Mouse (Mus musculus) adrenal gland (tissue): ENCODE measurements around the gene Rpl5.

Source experiments
- intact Hi-C: fragments of 180-260 bp; cut with DNase I; formaldehyde crosslinking; loops from one replicate; pipeline ENCODE4 v1.15.1; 2025
- long read RNA-seq, 2 experiments: library from polyadenylated mRNA; unstranded; transcript quantifications; one replicate each; pipeline ENCODE4 v2.0.0; 2020; ENCODE audit warnings: borderline replicate concordance in 1 of 2; ENCODE audit not compliant: insufficient replicate concordance in 1 of 2

Gene Rpl5
- long read RNA-seq, experiment 1, transcript Rpl5-201 (8 exons, 2,045 nt), result major isoform, 176 of 334 reads
- long read RNA-seq, experiment 1, transcript Rpl5-204 (3 exons, 1,024 nt), result minor isoform, 140 of 334 reads
- long read RNA-seq, experiment 1, partial matches to known transcripts, result 12 of 334 reads
- long read RNA-seq, experiment 1, other reads (novel, unspliced or antisense), result 6 of 334 reads
- long read RNA-seq, experiment 2, transcript Rpl5-201 (8 exons, 2,045 nt), result major isoform, 196 of 277 reads
- long read RNA-seq, experiment 2, transcript Rpl5-204 (3 exons, 1,024 nt), result minor isoform, 68 of 277 reads
- long read RNA-seq, experiment 2, partial matches to known transcripts, result 6 of 277 reads
- long read RNA-seq, experiment 2, other reads (novel, unspliced or antisense), result 7 of 277 reads

- intact Hi-C loops, result no loop called here
These were observed at the start of gene Rpl5 for GRCm38 (mm10) chr5:107900206-107901013. Gene Rpl5, plus strand, starts transcription at chr5:107900502.

DNA sequence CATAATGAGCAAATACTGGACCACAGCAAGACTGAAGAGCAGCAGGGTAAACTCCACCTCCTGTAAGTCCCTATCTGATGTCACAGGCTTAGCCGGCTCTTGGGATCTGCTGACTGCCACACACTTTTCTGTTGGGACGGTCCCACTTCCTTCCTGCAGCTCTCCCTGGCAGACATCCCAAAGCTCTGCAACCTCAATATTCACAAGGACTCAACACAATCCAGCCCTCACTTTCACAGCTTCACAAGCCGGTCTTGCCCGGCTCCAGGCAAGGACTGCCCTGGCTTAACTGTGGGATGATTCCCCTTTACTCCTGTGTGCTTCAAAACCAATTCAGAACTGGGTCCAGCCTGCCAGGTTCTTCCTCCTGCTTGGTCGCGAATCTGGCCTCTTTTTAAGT lies 46.5 kb upstream of the Rpl5 start:
- intact Hi-C loops, result no loop called here

GRCm38 (mm10) chr5:107854556-107854955 lies 45.7 kb upstream of the Rpl5 start:
- intact Hi-C loops, result no loop called here

GRCm38 (mm10) chr5:107855546-107855945 lies 44.8 kb upstream of the Rpl5 start:
- intact Hi-C loops, result loop anchor here (5.0 kb wide), 1 partner anchor 37 kb away; no protein-coding TSS in a partner anchor

GRCm38 (mm10) chr5:107858963-107859362 lies 41.3 kb upstream of the Rpl5 start:
- intact Hi-C loops, result loop anchor here (5.0 kb wide), 1 partner anchor 33 kb away; no protein-coding TSS in a partner anchor

DNA sequence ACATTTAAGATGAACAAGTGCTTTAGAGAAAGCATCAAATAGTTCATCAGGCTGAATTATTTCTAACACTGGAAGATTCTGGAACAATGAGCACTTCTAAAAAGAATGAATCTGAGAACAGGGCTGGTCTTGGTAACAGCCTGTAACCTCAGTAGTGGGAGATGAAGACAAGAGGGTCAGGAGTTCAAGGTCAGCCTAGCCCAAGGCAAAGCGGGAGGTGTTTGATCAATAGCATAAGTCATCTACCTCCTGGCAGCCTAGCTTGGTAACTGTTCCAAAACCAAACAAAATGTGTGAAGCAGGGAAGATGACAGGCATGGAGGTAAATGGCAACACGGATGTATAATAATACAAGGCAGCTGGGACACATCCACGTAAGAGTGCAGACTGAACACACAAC lies 36.3 kb upstream of the Rpl5 start:
- intact Hi-C loops, result loop anchor here (10.0 kb wide), 1 partner anchor 249 kb away; no protein-coding TSS in a partner anchor

DNA sequence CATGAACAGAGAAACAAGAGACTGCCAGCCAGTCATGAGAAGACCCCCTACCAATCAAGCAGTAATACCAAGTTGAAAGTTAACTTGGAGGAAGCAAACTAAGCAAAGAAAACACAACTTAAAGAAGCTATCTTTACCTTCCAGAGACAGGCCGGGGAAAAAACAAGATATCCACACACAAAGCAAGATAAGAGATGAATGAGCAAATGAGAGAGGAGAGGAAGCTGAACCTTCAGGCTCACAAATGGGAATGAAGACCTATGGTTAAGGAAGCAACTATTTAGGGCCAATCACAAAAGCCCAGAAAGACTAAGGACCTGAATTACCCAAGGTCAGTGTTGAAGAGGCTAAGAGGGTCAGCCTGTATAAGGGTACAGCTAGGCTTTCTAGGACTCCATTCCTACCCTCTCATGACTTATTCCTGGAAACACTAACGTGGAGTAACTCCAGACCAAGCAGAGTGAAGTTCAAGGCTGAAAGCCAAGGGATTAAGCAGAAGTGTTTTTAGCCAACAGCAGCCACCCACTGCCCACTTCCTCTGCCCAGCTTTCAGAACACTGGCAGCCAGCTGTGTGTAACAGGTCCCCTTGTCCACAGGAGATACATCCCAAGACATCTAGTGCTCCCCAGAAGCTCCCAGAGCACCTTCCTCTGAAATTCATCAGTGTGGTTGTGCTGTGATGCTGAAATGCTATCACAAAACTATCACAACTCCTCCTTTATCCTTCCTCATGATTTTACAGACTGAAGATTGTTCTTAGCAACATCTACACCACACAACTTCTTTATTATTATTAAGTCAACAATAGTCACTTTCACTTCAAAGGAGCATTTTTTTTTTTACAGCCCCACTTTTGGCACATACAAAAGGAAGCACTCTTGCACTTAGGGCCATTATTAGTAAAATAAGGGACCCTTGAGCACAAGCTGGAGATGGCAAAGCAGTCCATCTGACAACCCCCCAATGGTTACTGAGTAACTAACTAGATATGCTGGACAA lies 33.9 kb upstream of the Rpl5 start:
- intact Hi-C loops, result loop anchor here (10.0 kb wide), 1 partner anchor 252 kb away; no protein-coding TSS in a partner anchor

- intact Hi-C loops, result loop anchor here (10.0 kb wide), 1 partner anchor 253 kb away; no protein-coding TSS in a partner anchor
These were observed 32.1 kb upstream of the Rpl5 start for GRCm38 (mm10) chr5:107867970-107868904.

DNA sequence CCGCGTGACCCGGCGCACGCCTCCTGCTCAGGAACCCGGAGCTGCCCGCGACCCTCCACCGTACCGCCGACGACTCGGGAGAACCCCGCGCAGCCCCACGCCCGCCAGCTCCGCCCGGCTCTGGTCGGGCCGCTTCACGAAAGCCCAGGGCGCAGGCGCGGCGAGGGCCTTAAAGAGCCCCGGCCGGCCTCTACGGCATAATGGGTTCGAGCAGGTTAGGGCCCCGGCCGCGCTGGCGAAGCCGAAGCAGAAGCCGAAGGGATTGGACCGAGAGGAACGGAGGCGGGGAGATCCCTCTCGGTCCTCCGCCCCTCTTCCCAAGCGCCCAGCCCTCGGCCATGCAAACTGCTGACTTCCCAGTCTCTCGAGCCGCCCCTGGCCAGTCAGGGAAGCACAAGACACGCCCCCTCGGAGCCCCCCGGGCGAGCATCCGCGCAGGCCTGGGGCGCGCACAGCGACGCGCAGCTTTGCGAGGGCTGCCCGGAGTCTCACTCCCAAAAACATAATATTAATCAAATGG lies 31.3 kb upstream of the Rpl5 start:
- intact Hi-C loops, result loop anchor here (10.0 kb wide), 1 partner anchor 254 kb away; no protein-coding TSS in a partner anchor

- intact Hi-C loops, result loop anchor here (10.0 kb wide), 1 partner anchor 255 kb away; no protein-coding TSS in a partner anchor
These were observed 30.6 kb upstream of the Rpl5 start for GRCm38 (mm10) chr5:107869701-107870100.

GRCm38 (mm10) chr5:107873330-107873729 lies 27.0 kb upstream of the Rpl5 start:
- intact Hi-C loops, result no loop called here

DNA sequence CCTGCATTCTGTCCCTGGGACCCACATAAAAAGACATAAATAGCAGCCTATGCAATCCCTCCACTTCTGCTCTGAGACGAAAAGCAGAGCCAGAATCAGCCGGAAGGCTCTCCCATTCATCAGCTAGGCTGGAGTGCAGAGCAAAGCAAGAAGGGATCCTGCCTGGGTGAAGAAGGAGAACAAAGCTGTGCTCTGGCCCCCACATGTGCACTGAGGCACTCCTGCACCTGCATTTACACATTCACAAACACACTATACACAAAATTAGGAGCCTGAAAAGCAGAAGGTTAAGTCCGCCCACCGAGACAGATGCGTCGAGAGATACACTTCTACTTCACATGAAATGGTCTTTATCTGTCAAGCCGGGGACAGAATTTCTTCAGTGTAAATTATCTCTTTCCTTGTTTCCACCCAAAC lies 26.4 kb upstream of the Rpl5 start:
- intact Hi-C loops, result no loop called here

DNA sequence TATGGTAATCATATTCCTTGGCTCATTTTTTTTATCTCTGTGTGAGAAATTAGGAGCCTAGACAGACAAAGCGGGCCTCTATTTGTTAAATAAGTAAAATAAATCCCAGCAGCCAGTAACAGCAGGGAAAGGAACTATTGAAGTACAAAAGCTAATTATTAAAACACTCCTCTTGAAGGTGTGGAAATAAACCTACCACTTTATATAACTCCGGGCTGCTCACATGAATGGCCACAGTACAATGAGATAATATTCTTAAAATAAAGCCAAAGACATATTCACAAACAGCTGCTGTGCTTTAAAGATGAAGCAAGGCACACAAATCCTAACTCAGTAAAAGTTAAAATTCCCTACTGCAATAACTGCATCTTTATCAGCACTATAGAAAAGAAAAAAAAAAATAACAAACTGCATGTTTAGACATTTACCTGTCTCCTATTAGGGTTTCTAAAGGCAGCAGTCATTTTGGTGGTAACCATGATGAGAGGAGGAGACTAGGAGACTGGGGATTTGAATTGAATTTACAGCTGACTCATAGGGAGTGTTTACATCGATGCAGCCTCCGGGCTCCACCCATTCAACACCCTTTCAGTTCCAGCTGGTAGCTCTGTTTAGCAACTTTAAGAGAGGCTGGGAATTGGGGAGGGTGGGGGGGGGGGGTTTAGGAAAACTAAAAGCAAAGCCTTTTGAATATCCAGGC lies 25.6 kb upstream of the Rpl5 start, which contains the start of gene Evi5:
Gene Evi5, minus strand, starts transcription at position 547 of the 700 bp plus-strand sequence.
- intact Hi-C loops, result no loop called here

GRCm38 (mm10) chr5:107875261-107875611 lies 25.1 kb upstream of the Rpl5 start:
- intact Hi-C loops, result no loop called here

DNA sequence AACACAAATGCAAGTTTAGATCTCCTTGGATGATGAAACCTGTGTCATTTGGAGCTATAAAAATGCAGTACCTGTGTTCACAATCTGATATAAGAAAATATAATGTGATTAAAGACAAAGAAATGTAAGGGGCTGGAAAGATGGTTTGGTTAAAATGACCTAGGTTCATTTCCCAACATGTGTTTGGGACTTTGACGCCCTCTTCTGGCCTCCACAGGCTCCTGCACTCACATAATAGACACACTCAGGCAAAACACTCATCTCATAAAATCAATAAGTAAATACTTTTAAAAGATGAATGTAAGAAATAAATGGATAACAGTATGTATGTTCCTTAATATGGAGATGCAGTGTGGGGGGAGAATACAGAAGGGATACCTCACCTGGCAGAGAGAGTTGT lies 23.2 kb upstream of the Rpl5 start:
- intact Hi-C loops, result no loop called here

GRCm38 (mm10) chr5:107880710-107881109 lies 19.6 kb upstream of the Rpl5 start:
- intact Hi-C loops, result no loop called here

DNA sequence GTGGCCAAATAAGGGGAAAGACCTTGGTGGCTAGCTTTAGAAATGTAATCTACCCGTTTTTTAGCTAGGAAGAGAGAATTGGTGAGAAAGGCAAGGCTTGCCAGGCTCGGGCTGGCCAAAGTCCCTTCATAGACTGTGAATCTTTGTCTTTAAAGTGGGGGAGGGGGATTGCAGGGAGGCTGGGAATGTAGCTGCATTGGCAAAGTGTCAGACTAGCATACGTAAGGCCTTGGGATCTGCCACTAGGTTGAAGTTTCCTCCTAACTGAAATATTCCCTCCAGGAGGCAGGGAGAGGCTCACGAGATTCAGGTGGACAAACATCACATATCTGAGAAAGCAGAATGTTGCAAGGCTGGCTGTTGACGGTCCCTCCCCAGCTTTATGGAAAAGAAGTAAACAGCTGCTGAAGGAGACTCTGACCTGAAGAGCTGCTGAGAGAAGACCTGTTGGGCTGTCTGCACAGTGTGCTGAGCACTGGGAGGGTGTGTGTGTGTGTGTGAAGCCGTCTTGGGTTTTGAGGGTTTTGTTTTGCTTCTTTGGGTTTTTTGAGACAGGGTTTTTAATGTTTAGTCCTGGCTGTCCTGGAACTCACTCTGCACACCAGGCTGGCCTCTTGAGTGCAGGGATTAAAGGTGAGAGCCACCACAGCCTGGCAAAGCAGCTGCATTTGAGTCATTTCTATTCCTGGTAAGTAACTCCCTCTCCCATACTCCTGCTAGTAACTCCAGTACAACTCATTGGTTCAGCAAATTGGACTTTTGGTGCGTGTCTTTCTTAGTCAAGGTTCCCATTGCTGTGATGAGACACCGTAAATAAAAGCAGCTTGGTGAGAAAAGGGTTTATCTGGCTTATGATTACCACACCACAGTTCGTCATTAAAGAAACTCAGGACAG lies 10.1 kb upstream of the Rpl5 start:
- intact Hi-C loops, result loop anchor here (5.0 to 10.0 kb wide), 3 partner anchors 33 to 275 kb away; no protein-coding TSS in a partner anchor
